Mouse (Mus musculus) midbrain, embryonic 11.5 days (tissue): ENCODE measurements at regions not wholly inside any gene's neighbourhood (a gene's known extent, or its start where the extent isn't known, plus 50 kb on each side); places are given as distances from the start of the nearest gene placed in this dataset.

ENCODE experiments used
- ATAC-seq: fragments of 200-750 bp; cut with Nextera tagmentation; 2 replicates; pipeline ENCODE4 v1.8.0; 2017; ENCODE audit warnings: moderate TSS enrichment, moderate library complexity; ENCODE audit not compliant: low FRiP score
- DNase-seq: peaks from one replicate; pipeline ENCODE4 v3.0.0; 2015; ENCODE audit warnings: low spot score; ENCODE audit errors: missing footprints
- H3K27ac ChIP-seq: fragments of 300-500 bp; sonication (generic); 2 replicates; pipeline ENCODE4 v1.5.1; 2014; ENCODE audit warnings: low read depth, low read length
- H3K27me3 ChIP-seq: fragments of 300-500 bp; sonication (generic); 2 replicates; pipeline ENCODE4 v1.6.1; 2014; ENCODE audit warnings: mild to moderate bottlenecking, low read length, moderate library complexity, mixed read lengths; ENCODE audit not compliant: control insufficient read depth, insufficient read depth
- H3K36me3 ChIP-seq: fragments of 300-500 bp; sonication (generic); 2 replicates; pipeline ENCODE4 v1.6.1; 2014; ENCODE audit warnings: mild to moderate bottlenecking, low read length, moderate library complexity, mixed read lengths; ENCODE audit not compliant: control insufficient read depth, insufficient read depth
- H3K4me1 ChIP-seq: fragments of 300-500 bp; sonication (generic); 2 replicates; pipeline ENCODE4 v1.6.1; 2014; ENCODE audit warnings: low read length; ENCODE audit not compliant: control insufficient read depth, insufficient read depth
- H3K4me2 ChIP-seq: fragments of 300-500 bp; sonication (generic); 2 replicates; pipeline ENCODE4 v1.6.1; 2014; ENCODE audit warnings: mild to moderate bottlenecking, moderate library complexity
- H3K4me3 ChIP-seq: fragments of 300-500 bp; sonication (generic); 2 replicates; pipeline ENCODE4 v1.5.1; 2014; ENCODE audit warnings: low read depth, low read length
- H3K9ac ChIP-seq: fragments of 300-500 bp; sonication (generic); 2 replicates; pipeline ENCODE4 v1.6.1; 2014; ENCODE audit warnings: low read length
- H3K9me3 ChIP-seq: fragments of 300-500 bp; sonication (generic); 2 replicates; pipeline ENCODE4 v1.6.1; 2016; ENCODE audit warnings: low read length; ENCODE audit not compliant: control insufficient read depth
- WGBS: fragments of 180-500 bp; shearing (Covaris S2); extraction: QIAGEN DNeasy Blood & Tissue Kit; methylation state at CpG from one replicate; pipeline ENCODE4 v1.1.7; 2014; 5-methylcytosine and 5-hydroxymethylcytosine counted together

- DNase-seq (no peak), ATAC-seq (no peak)
- H3K4me1 ChIP-seq, result no peaks in the 10 kb centered on the region
- H3K4me3 ChIP-seq, result no peak overlapping the region
- 75% methylated on average over 2 of the region's 2 CpGs for WGBS
- H3K27me3 ChIP-seq, result no peaks in the 10 kb centered on the region
- H3K4me2 ChIP-seq, result no peak overlapping the region
- H3K36me3 ChIP-seq, result no peaks in the 10 kb centered on the region
- H3K27ac ChIP-seq, result no peak overlapping the region
- H3K9me3 ChIP-seq, result no peaks in the 10 kb centered on the region
- H3K9ac ChIP-seq, result no peak overlapping the region
Measured at GRCm38 (mm10) chr15:69336491-69336890, 2835.8 kb upstream of the Lrrc6 start.

GRCm38 (mm10) chr15:69326537-69326936 is 2825.8 kb upstream of the Lrrc6 start:
- no peak for ATAC-seq
- no peak overlapping the region for H3K4me3 ChIP-seq

GRCm38 (mm10) chr15:69303100-69303499 is 2802.4 kb upstream of the Lrrc6 start:
- no peak for DNase-seq
- ATAC-seq, result no peak
- Histone ChIP-seq H3K27me3 (no peaks in the 10 kb centered on the region), H3K4me1 (no peaks in the 10 kb centered on the region), H3K4me3 (no peak overlapping the region), H3K36me3 (no peaks in the 10 kb centered on the region), H3K27ac (no peak overlapping the region), H3K9ac (no peak overlapping the region), H3K9me3 (no peaks in the 10 kb centered on the region), H3K4me2 (no peak overlapping the region)
- 80% methylated on average over 5 of the region's 5 CpGs for WGBS

More at GRCm38 (mm10) chr15:69326537-69326936, 2825.8 kb upstream of the Lrrc6 start:
- H3K4me2 ChIP-seq, result no peak overlapping the region
- H3K4me1 ChIP-seq, result no peaks in the 10 kb centered on the region
- H3K9ac ChIP-seq, result no peak overlapping the region
- H3K36me3 ChIP-seq, result no peaks in the 10 kb centered on the region
- H3K27me3 ChIP-seq, result no peaks in the 10 kb centered on the region
- no peak overlapping the region for H3K27ac ChIP-seq
- H3K9me3 ChIP-seq, result no peaks in the 10 kb centered on the region
- DNase-seq, result no peak

GRCm38 (mm10) chr15:69291273-69291672 is 2790.6 kb upstream of the Lrrc6 start:
- Histone ChIP-seq H3K27me3 (no peaks in the 10 kb centered on the region), H3K36me3 (no peaks in the 10 kb centered on the region), H3K9ac (no peak overlapping the region), H3K4me3 (no peak overlapping the region), H3K4me2 (no peak overlapping the region), H3K27ac (no peak overlapping the region), H3K9me3 (no peaks in the 10 kb centered on the region), H3K4me1 (no peaks in the 10 kb centered on the region)
- ATAC-seq (no peak), DNase-seq (no peak)
- 94% methylated on average over 1 of the region's 1 CpGs for WGBS

GRCm38 (mm10) chr15:69275546-69276255 is 2775.0 kb upstream of the Lrrc6 start:
- no peak overlapping the region for H3K9ac ChIP-seq
- no peak overlapping the region for H3K27ac ChIP-seq
- H3K4me2 ChIP-seq, result no peak overlapping the region
- H3K4me3 ChIP-seq, result no peak overlapping the region
- H3K36me3 ChIP-seq, result no peaks in the 10 kb centered on the region
- peak; percentile 64 for DNase-seq
- H3K27me3 ChIP-seq, result no peaks in the 10 kb centered on the region
- no peaks in the 10 kb centered on the region; the same call in 1 of the 2 replicates for H3K4me1 ChIP-seq
- ATAC-seq, result peak; percentile 46; the same call in 1 of the 2 replicates
- no peaks in the 10 kb centered on the region for H3K9me3 ChIP-seq

- Histone ChIP-seq H3K9me3 (no peaks in the 10 kb centered on the region), H3K9ac (no peak overlapping the region), H3K36me3 (no peaks in the 10 kb centered on the region), H3K27ac (no peak overlapping the region), H3K27me3 (no peaks in the 10 kb centered on the region), H3K4me1 (no peaks in the 10 kb centered on the region; the same call in 1 of the 2 replicates), H3K4me3 (no peak overlapping the region), H3K4me2 (no peak overlapping the region)
- ATAC-seq (no peak), DNase-seq (peak; percentile 49)
- 70% methylated on average over 8 of the region's 8 CpGs for WGBS
Measured at GRCm38 (mm10) chr15:69274225-69274766, 2773.6 kb upstream of the Lrrc6 start.

- DNase-seq, result peak; percentile 57
- Histone ChIP-seq H3K4me2 (no peak overlapping the region), H3K4me3 (no peak overlapping the region), H3K9ac (no peak overlapping the region), H3K27ac (no peak overlapping the region), H3K27me3 (no peaks in the 10 kb centered on the region), H3K36me3 (no peaks in the 10 kb centered on the region), H3K9me3 (no peaks in the 10 kb centered on the region), H3K4me1 (no peaks in the 10 kb centered on the region; the same call in 1 of the 2 replicates)
- no peak for ATAC-seq
- 87% methylated on average over 1 of the region's 1 CpGs for WGBS
Measured at GRCm38 (mm10) chr15:69273518-69273917, 2772.8 kb upstream of the Lrrc6 start.

- no peaks in the 10 kb centered on the region for H3K36me3 ChIP-seq
- ATAC-seq (no peak), DNase-seq (no peak)
- H3K9me3 ChIP-seq, result no peaks in the 10 kb centered on the region
- no peak overlapping the region for H3K4me2 ChIP-seq
- H3K27ac ChIP-seq, result no peak overlapping the region
- H3K4me1 ChIP-seq, result no peaks in the 10 kb centered on the region
- no peak overlapping the region for H3K4me3 ChIP-seq
- WGBS, result 100% methylated on average over 1 of the region's 1 CpGs
- no peak overlapping the region for H3K9ac ChIP-seq
- no peaks in the 10 kb centered on the region for H3K27me3 ChIP-seq
Measured at GRCm38 (mm10) chr15:69261940-69262339, 2761.2 kb upstream of the Lrrc6 start.

GRCm38 (mm10) chr15:69257161-69257778 is 2756.6 kb upstream of the Lrrc6 start:
- no peak overlapping the region for H3K4me3 ChIP-seq
- WGBS, result 82% methylated on average over 3 of the region's 3 CpGs
- no peaks in the 10 kb centered on the region for H3K27me3 ChIP-seq
- no peak overlapping the region for H3K27ac ChIP-seq
- ATAC-seq, result no peak
- no peak for DNase-seq
- no peaks in the 10 kb centered on the region for H3K36me3 ChIP-seq
- H3K4me2 ChIP-seq, result no peak overlapping the region
- H3K9ac ChIP-seq, result no peak overlapping the region
- no peaks in the 10 kb centered on the region for H3K9me3 ChIP-seq
- H3K4me1 ChIP-seq, result no peaks in the 10 kb centered on the region
